Comparison of ENCODE assay signal across 21 mouse cellular contexts in genomic region chr3:104577228-104577927, GRCm38 (mm10).
A peak's percentile ranks its signal among the peaks of the same experiment; 100 is the strongest.
DNase-seq lines count a peak whose midpoint lies in the region; ATAC-seq and TF ChIP-seq lines count a peak whose summit lies in the region.
"Had no signal": no experiment of that assay in that cellular context is flagged by ENCODE, and none has a peak within 500 bp of the region (broad histone marks: within the 10 kb centered on the region; RNA-seq: fewer than 3 reads in every experiment).

No protein-coding gene starts in this region.

- H3K4me3 ChIP-seq in lung, postnatal 0 days (ENCODE audit: low read depth, low read length): no peak overlapping the region
- H3K4me3 ChIP-seq in liver, embryonic 15.5 days (replicated peaks): no peak overlapping the region
- no peak overlapping the region for H3K4me3 ChIP-seq in heart, embryonic 11.5 days (ENCODE audit: low read depth, low read length)
- H3K4me3 ChIP-seq: embryonic facial prominence, embryonic 15.5 days; erythroblast, embryonic 14.5 days; forebrain, embryonic 10.5 days; gastrocnemius, adult 2 months had no signal

- H3K9me3 ChIP-seq in lung, postnatal 0 days (ENCODE audit: low read length): no peaks in the 10 kb centered on the region
- no peaks in the 10 kb centered on the region for H3K9me3 ChIP-seq in liver, embryonic 15.5 days (replicated peaks)
- no peaks in the 10 kb centered on the region for H3K9me3 ChIP-seq in heart, embryonic 11.5 days (replicated peaks; ENCODE audit: control insufficient read depth, low read length)
- H3K9me3 ChIP-seq: embryonic facial prominence, embryonic 15.5 days; forebrain, embryonic 10.5 days had no signal

- peak; percentile 39 for DNase-seq in lung, postnatal 0 days (ENCODE audit: low spot score)
- DNase-seq in lung, postnatal 4 days: no peak
- peak; percentile 26 for DNase-seq in thymus, postnatal 25 days
- no peak for DNase-seq in thymus, postnatal 36 days
- DNase-seq in retina, postnatal 1 day: peak; percentile 25
- no peak for DNase-seq in kidney, postnatal 36 days
- DNase-seq: adrenal gland, adult 2 months; adrenal gland, postnatal 25 days; cerebellum, adult 2 months; cerebellum, postnatal 10 days; embryo, embryonic 11 days; gastrocnemius, adult 2 months; gastrocnemius, postnatal 25 days; heart, postnatal 10 days; heart, postnatal 4 days had no signal

- no peaks in the 10 kb centered on the region for H3K27me3 ChIP-seq in lung, postnatal 0 days (replicated peaks; ENCODE audit: insufficient read depth, low read length)
- no peaks in the 10 kb centered on the region for H3K27me3 ChIP-seq in liver, embryonic 15.5 days
- no peaks in the 10 kb centered on the region for H3K27me3 ChIP-seq in heart, embryonic 11.5 days (ENCODE audit: control insufficient read depth, insufficient read depth, low read length)
- H3K27me3 ChIP-seq: embryonic facial prominence, embryonic 15.5 days had no signal

- no peak overlapping the region for H3K9ac ChIP-seq in lung, postnatal 0 days (replicated peaks; ENCODE audit: low read depth)
- H3K9ac ChIP-seq in liver, embryonic 15.5 days: no peak overlapping the region
- H3K9ac ChIP-seq in heart, embryonic 11.5 days (ENCODE audit: low read depth, low read length): no peak overlapping the region
- H3K9ac ChIP-seq: embryonic facial prominence, embryonic 15.5 days had no signal

- H3K36me3 ChIP-seq in lung, postnatal 0 days (ENCODE audit: insufficient read depth, low read length): no peaks in the 10 kb centered on the region
- H3K36me3 ChIP-seq in liver, embryonic 15.5 days (replicated peaks): no peaks in the 10 kb centered on the region
- H3K36me3 ChIP-seq in heart, embryonic 11.5 days (ENCODE audit: control insufficient read depth, insufficient read depth, low read length): no peaks in the 10 kb centered on the region
- H3K36me3 ChIP-seq: embryonic facial prominence, embryonic 15.5 days; forebrain, embryonic 10.5 days had no signal

- 41% methylated on average over 5 of the region's 5 CpGs for WGBS in lung, postnatal 0 days
- WGBS in liver, embryonic 15.5 days (ENCODE audit: insufficient replicate concordance): 33% methylated on average over 5 of the region's 5 CpGs
- WGBS in heart, embryonic 11.5 days (ENCODE audit: insufficient replicate concordance): 63% methylated on average over 5 of the region's 5 CpGs

- H3K4me1 ChIP-seq in lung, postnatal 0 days (ENCODE audit: insufficient read depth, low read depth, low read length): no peaks in the 10 kb centered on the region
- peaks cover 8% of the 10 kb centered on the region; the same call in 1 of the 2 replicates for H3K4me1 ChIP-seq in liver, embryonic 15.5 days (replicated peaks)
- no peaks in the 10 kb centered on the region for H3K4me1 ChIP-seq in heart, embryonic 11.5 days (ENCODE audit: control insufficient read depth, insufficient read depth, low read length)
- H3K4me1 ChIP-seq: embryonic facial prominence, embryonic 15.5 days had no signal

- TF ChIP-seq EP300 in lung, postnatal 0 days (IDR thresholded peaks at IDR 0.05): no peak

- peak; percentile 33; the same call in 1 of the 2 replicates for ATAC-seq in lung, postnatal 0 days
- peak; percentile 62; the same call in 1 of the 2 replicates for ATAC-seq in liver, embryonic 15.5 days (ENCODE audit: insufficient read depth)
- no peak for ATAC-seq in heart, embryonic 11.5 days (replicated peaks; ENCODE audit: insufficient number of reproducible peaks, low FRiP score, low TSS enrichment)
- ATAC-seq: forebrain, embryonic 14.5 days had no signal

- no peak overlapping the region for H3K27ac ChIP-seq in lung, postnatal 0 days (ENCODE audit: low read length)
- H3K27ac ChIP-seq in liver, embryonic 15.5 days (replicated peaks): no peak overlapping the region
- no peak overlapping the region for H3K27ac ChIP-seq in heart, embryonic 11.5 days (ENCODE audit: low read depth, low read length)
- H3K27ac ChIP-seq: embryonic facial prominence, embryonic 15.5 days; forebrain, embryonic 10.5 days; gastrocnemius, adult 2 months had no signal

- no peak for TF ChIP-seq CTCF in lung, postnatal 0 days (IDR thresholded peaks at IDR 0.05)

- no peak overlapping the region for H3K4me2 ChIP-seq in lung, postnatal 0 days (replicated peaks; ENCODE audit: low read depth, low read length)
- H3K4me2 ChIP-seq in liver, embryonic 15.5 days: no peak overlapping the region
- H3K4me2 ChIP-seq in heart, embryonic 11.5 days: no peak overlapping the region
- H3K4me2 ChIP-seq: embryonic facial prominence, embryonic 15.5 days had no signal

Comparison
In these comparisons a context has a peak if more than half of its experiments do, and no peak if none do; other contexts are left out.
1. DNase-seq: peak in lung, postnatal 0 days (single experiment), thymus, postnatal 25 days (single experiment) and retina, postnatal 1 day (single experiment); none in lung, postnatal 4 days (0 of 2), thymus, postnatal 36 days (0 of 2) and kidney, postnatal 36 days (0 of 2).